In genomic region chr4:139872595-139872994, GRCm38 (mm10) we compare ENCODE assay signal across 8 mouse cellular contexts. TPM values are rescaled to one million over a fixed set of nuclear protein-coding genes. Genes with fewer than 3 reads are reported as not detected.
DNase-seq lines count a peak whose midpoint lies in the region; ATAC-seq lines count a peak whose summit lies in the region.

No protein-coding gene starts in this region.

- peaks cover 5% of the 10 kb centered on the region; the same call in 1 of the 2 replicates for H3K27me3 ChIP-seq in heart, embryonic 11.5 days (ENCODE audit: control insufficient read depth, insufficient read depth, low read length)
- no peaks in the 10 kb centered on the region for H3K27me3 ChIP-seq in neural tube, embryonic 11.5 days (ENCODE audit: control insufficient read depth, insufficient read depth, low read length)

- no peaks in the 10 kb centered on the region for H3K4me1 ChIP-seq in heart, embryonic 11.5 days (ENCODE audit: control insufficient read depth, insufficient read depth, low read length)
- no peaks in the 10 kb centered on the region; the same call in 1 of the 2 replicates for H3K4me1 ChIP-seq in neural tube, embryonic 11.5 days (ENCODE audit: control insufficient read depth, insufficient read depth, low read length)

- no peak overlapping the region for H3K4me3 ChIP-seq in heart, embryonic 11.5 days (ENCODE audit: low read depth, low read length)
- H3K4me3 ChIP-seq in neural tube, embryonic 11.5 days (ENCODE audit: low read depth, low read length): no peak overlapping the region

- no peaks in the 10 kb centered on the region for H3K36me3 ChIP-seq in heart, embryonic 11.5 days (ENCODE audit: control insufficient read depth, insufficient read depth, low read length)
- no peaks in the 10 kb centered on the region for H3K36me3 ChIP-seq in neural tube, embryonic 11.5 days (ENCODE audit: control insufficient read depth, insufficient read depth, low read length)

- no peaks in the 10 kb centered on the region for H3K9me3 ChIP-seq in heart, embryonic 11.5 days (replicated peaks; ENCODE audit: control insufficient read depth, low read length)
- no peaks in the 10 kb centered on the region for H3K9me3 ChIP-seq in neural tube, embryonic 11.5 days (ENCODE audit: control insufficient read depth, low read length)

- no peak for ATAC-seq in heart, embryonic 11.5 days (replicated peaks; ENCODE audit: insufficient number of reproducible peaks, low FRiP score, low TSS enrichment)
- ATAC-seq in neural tube, embryonic 11.5 days (ENCODE audit: insufficient read depth, low FRiP score, low TSS enrichment): no peak
- ATAC-seq in activated CD4-positive, CD25-positive, alpha-beta regulatory T cell, adult 4 months: no peak

- WGBS in heart, embryonic 11.5 days (ENCODE audit: insufficient replicate concordance): 0% methylated on average over 3 of the region's 3 CpGs
- WGBS in neural tube, embryonic 11.5 days: 2% methylated on average over 3 of the region's 3 CpGs

- peak; percentile 40 to 67 for DNase-seq in heart, postnatal 14 days
- DNase-seq in ES-CJ7 (ENCODE audit: low read depth, low spot score): peak; percentile 75
- DNase-seq in cerebellum, postnatal 14 days: peak; percentile 84 to 88
- peak; percentile 39 to 40 for DNase-seq in frontal cortex, postnatal 25 days (ENCODE audit: low spot score in 2 of 2)
- peak; percentile 64 to 78 for DNase-seq in left cerebral cortex, postnatal 14 days (ENCODE audit: low spot score in 2 of 2)
- peak; percentile 85 for DNase-seq in neural tube, embryonic 11.5 days (ENCODE audit: low spot score)

- intact Hi-C loops in heart, postnatal 14 days (cut with DNase I): loop anchor here (2.0 to 10.0 kb wide), 3 partner anchors 376 to 802 kb away; no protein-coding TSS in a partner anchor
- intact Hi-C loops in left cerebral cortex, postnatal 14 days (cut with DNase I): loop anchor here (5.0 to 10.0 kb wide), 2 partner anchors 502 to 805 kb away; no protein-coding TSS in a partner anchor

- no peak overlapping the region for H3K9ac ChIP-seq in heart, embryonic 11.5 days (ENCODE audit: low read depth, low read length)
- no peak overlapping the region for H3K9ac ChIP-seq in neural tube, embryonic 11.5 days (ENCODE audit: low read length)

- H3K4me2 ChIP-seq in heart, embryonic 11.5 days: no peak overlapping the region
- H3K4me2 ChIP-seq in neural tube, embryonic 11.5 days (ENCODE audit: low read depth): no peak overlapping the region

- H3K27ac ChIP-seq in heart, embryonic 11.5 days (ENCODE audit: low read depth, low read length): no peak overlapping the region
- H3K27ac ChIP-seq in neural tube, embryonic 11.5 days (ENCODE audit: low read depth, low read length): no peak overlapping the region

RNA-seq across cellular contexts. Expression of gene Pax7, which starts 39.3 kb away (rescaled TPM):
- not detected for total RNA-seq in heart, postnatal 14 days (2021)
- 0.04 and 0.11 TPM in 2 replicates for polyA plus RNA-seq in heart, embryonic 11.5 days (2014; fragmentation: Nextera tagmentation; extraction: Ambion mirVana)
- total RNA-seq in left cerebral cortex, postnatal 14 days (2021): not detected
- 3.4 and 3.8 TPM in 2 replicates for polyA plus RNA-seq in neural tube, embryonic 11.5 days (2014; fragmentation: Nextera tagmentation; extraction: Ambion mirVana)
- polyA plus RNA-seq in activated CD4-positive, CD25-positive, alpha-beta regulatory T cell, adult 4 months (2017; shearing (Covaris generic)): not detected
